Mouse (Mus musculus): ENCODE measurements around the gene Rad54l2.

DNA sequence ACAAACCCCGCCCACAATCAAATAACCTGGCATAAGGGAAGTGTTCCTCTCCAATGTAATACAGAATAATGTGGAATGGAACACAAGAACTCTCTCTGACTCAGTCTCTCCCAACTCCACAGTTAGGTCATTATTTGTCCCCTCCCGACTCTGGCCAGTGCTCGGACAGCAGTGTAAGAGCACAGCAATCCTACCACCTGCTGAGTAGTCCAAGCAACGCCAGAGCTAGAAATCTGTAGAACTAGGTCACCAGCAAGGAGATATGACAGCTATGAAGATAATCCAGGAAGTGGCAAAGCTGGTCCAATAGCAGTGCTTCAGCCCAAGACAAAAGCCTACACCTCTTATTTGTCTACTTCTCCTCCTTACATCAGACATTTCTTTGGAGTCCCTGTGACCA is 112.4 kb downstream of the Rad54l2 start:
- TF ChIP-seq CTCF (IDR thresholded peaks at IDR 0.05; ENCODE audit: low read depth, low read length) (no peak), POLR2A (IDR thresholded peaks at IDR 0.05; ENCODE audit: extremely low read depth, insufficient read depth, low read length) (no peak)

All from liver, adult 2 months (tissue).